Mouse (Mus musculus) gastrocnemius, adult 8-10 months (tissue): ENCODE measurements around the gene Cdkn3. TPM values are rescaled to one million over a fixed set of nuclear protein-coding genes. Genes with fewer than 3 reads are reported as not detected.

ENCODE experiments used
- total RNA-seq, 4 experiments: library from RNA; stranded (reverse); gene quantifications; 2 replicates each; pipeline ENCODE4 v1.2.4; 2022

The Cdkn3 gene
- total RNA-seq, 4 experiments from 2014 or later: not detected

Other genes with a start within 250 kb of the Cdkn3 start
- gene Cnih1, start 27.9 kb downstream of the Cdkn3 start, total RNA-seq: 10 to 100 TPM; 52.7 to 69.3 (median 59.6) TPM
- gene Gmfb, start 61.7 kb downstream of the Cdkn3 start, total RNA-seq: 10 to 100 TPM; 15.3 to 20.5 (median 19.2) TPM
- 10 to 100 TPM; 50.0 to 57.8 (median 53.9) TPM for gene Cgrrf1, start 71.6 kb downstream of the Cdkn3 start, total RNA-seq
- 10 to 100 TPM; 47.4 to 69.0 (median 56.6) TPM for gene Samd4, start 122.3 kb downstream of the Cdkn3 start, total RNA-seq